Mouse (Mus musculus) forebrain, embryonic 14.5 days (tissue): Measurements from ENCODE around the gene Gpsm3. TPM values are rescaled to one million over a fixed set of nuclear protein-coding genes. Genes with fewer than 3 reads are reported as not detected.
"Not testable (repeated sequence)": the region's sequence is repeated elsewhere in the genome, so short reads cannot be mapped to it uniquely, and the experiment has no call there.

Experiments used
- ATAC-seq: fragments of 200-750 bp; cut with Nextera tagmentation; 2 replicates; pipeline ENCODE4 v1.8.0; 2017; ENCODE audit warnings: mild to moderate bottlenecking, moderate library complexity
- DNase-seq: peaks from one replicate; pipeline ENCODE4 v3.0.0-alpha.2; 2015; ENCODE audit warnings: low spot score
- H3K27ac ChIP-seq: fragments of 300-500 bp; sonication (generic); 2 replicates; pipeline ENCODE4 v1.5.1; 2014; ENCODE audit warnings: low read depth, mild to moderate bottlenecking, control low read depth, low read length, moderate library complexity
- H3K27me3 ChIP-seq: fragments of 300-500 bp; sonication (generic); replicated peaks from 2 replicates; pipeline ENCODE4 v1.6.1; 2014; ENCODE audit warnings: low read length, control low read depth, mixed read lengths; ENCODE audit not compliant: control insufficient read depth, insufficient read depth
- H3K36me3 ChIP-seq: fragments of 300-500 bp; sonication (generic); 2 replicates; pipeline ENCODE4 v1.6.1; 2014; ENCODE audit warnings: low read length, control low read depth; ENCODE audit not compliant: control insufficient read depth, insufficient read depth
- H3K4me1 ChIP-seq: fragments of 300-500 bp; sonication (generic); 2 replicates; pipeline ENCODE4 v1.6.1; 2014; ENCODE audit warnings: antibody characterized with exemption, low read length, control low read depth; ENCODE audit not compliant: control insufficient read depth, insufficient read depth
- H3K4me2 ChIP-seq: fragments of 300-500 bp; sonication (generic); 2 replicates; pipeline ENCODE4 v1.6.1; 2014; ENCODE audit warnings: mild to moderate bottlenecking, control low read depth, low read length
- H3K4me3 ChIP-seq: fragments of 300-500 bp; sonication (generic); 2 replicates; pipeline ENCODE4 v1.5.1; 2014; ENCODE audit warnings: low read depth, low read length, control low read depth
- H3K9ac ChIP-seq: fragments of 300-500 bp; sonication (generic); 2 replicates; pipeline ENCODE4 v1.6.1; 2014; ENCODE audit warnings: mild to moderate bottlenecking, low read length, control low read depth, moderate library complexity
- H3K9me3 ChIP-seq: fragments of 300-500 bp; sonication (generic); replicated peaks from 2 replicates; pipeline ENCODE4 v1.6.1; 2016; ENCODE audit warnings: low read length, control low read depth, mixed read lengths; ENCODE audit not compliant: control insufficient read depth
- WGBS: fragments of 180-500 bp; shearing (Covaris S2); extraction: QIAGEN DNeasy Blood & Tissue Kit; methylation state at CpG from one replicate; pipeline ENCODE4 v1.1.7; 2014; 5-methylcytosine and 5-hydroxymethylcytosine counted together
- polyA plus RNA-seq: library from polyadenylated mRNA; unstranded; fragments of >200 nt; fragmentation: Nextera tagmentation; extraction: Ambion mirVana; gene quantifications from 2 replicates; pipeline ENCODE4 v1.2.1, GENCODE M21; 2014

The Gpsm3 gene
- 3.7 and 4.5 TPM in 2 replicates for polyA plus RNA-seq

DNA sequence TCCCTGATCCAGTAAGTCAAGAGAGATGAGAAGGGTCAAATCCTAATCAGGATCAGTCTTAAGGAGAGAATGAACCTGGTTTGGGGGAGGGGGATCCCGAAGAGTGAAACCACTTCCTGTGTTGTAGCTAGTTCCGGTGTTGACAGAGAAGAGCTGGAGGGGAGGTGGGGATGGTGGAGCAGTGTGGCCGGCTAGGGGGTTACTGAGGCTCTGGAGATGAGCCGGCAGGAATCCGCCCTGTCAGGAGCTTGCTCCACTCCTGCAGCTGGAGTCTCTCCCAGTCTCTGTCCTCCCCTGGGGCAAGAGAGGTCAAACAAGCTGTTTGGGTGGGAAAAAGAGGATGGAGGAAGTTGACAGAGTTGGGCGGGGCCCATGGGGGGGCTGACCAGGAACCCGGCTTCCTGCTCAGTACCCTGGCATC lies at the start of gene Gpsm3:
TSS of gene Gpsm3 (plus strand) at position 126 of the 421 bp plus-strand sequence.
- no peak within 1 kb of the TSS for H3K4me3 ChIP-seq
- H3K4me2 ChIP-seq = peak within 1 kb of the TSS; percentile 84; the same call in 1 of the 2 replicates
- peak within 1 kb of the TSS; percentile 98 for H3K27ac ChIP-seq
- no peak within 1 kb of the TSS for H3K9ac ChIP-seq
- DNase-seq (no peak), ATAC-seq (no peak)
- H3K27me3 ChIP-seq = no peaks in the 10 kb centered on the region
- no peaks in the 10 kb centered on the region for H3K9me3 ChIP-seq
- 55% methylated on average over 7 of the region's 7 CpGs for WGBS
- peaks cover 31% of the 10 kb centered on the region for H3K4me1 ChIP-seq
- peaks cover 8% of the 10 kb centered on the region; the same call in 1 of the 2 replicates for H3K36me3 ChIP-seq

DNA sequence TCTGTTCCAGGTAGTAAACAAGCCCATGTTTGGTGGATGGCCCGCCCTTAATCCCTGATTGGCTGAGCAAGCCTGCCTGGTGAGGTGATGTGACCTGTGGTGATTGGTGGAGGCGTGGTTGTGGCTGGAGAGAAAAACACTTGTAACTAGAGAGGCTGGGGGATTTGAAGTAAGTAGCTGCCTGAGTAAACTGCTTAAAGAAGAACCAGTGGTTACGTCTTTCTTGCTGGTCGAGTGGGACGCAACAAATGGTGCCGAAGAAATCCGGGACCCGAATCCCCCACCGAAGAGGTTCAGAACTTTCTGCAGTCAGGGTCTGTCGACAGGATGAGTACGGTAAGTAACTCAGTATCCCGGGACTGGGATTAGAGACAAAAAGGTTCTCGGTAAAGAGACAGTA lies 46.0 kb upstream of the Gpsm3 start:
- H3K4me1 ChIP-seq, H3K27me3 ChIP-seq, H3K36me3 ChIP-seq, H3K9ac ChIP-seq, ATAC-seq, H3K27ac ChIP-seq, H3K4me3 ChIP-seq, H3K4me2 ChIP-seq, H3K9me3 ChIP-seq, DNase-seq: not testable (repeated sequence)
- whole genome bisulfite sequencing = 93% methylated on average over 12 of the region's 13 CpGs

DNA sequence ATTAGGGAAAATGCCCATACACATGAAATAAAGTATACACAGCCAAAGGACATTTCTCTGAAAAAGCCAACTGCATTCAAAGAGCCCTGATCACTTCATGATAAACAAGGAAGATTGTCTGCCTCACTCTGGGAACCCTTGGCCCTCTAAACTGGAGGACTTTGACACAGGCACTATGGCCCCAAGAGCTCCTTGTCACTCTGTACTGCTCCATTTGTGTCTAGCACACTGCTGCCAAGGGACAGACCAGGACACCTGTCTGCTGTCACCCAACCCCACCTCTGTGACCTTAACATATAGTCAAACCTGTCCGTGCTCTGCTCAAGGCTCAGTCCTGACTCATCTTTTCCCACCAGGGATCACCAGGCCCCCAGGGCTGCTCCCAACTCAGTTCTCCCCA lies 42.8 kb upstream of the Gpsm3 start:
- Histone ChIP-seq H3K4me3 (no peak overlapping the region), H3K27me3 (no peaks in the 10 kb centered on the region), H3K4me2 (no peak overlapping the region), H3K27ac (no peak overlapping the region), H3K36me3 (no peaks in the 10 kb centered on the region), H3K9ac (no peak overlapping the region), H3K4me1 (no peaks in the 10 kb centered on the region), H3K9me3 (no peaks in the 10 kb centered on the region)
- 100% methylated on average over 1 of the region's 1 CpGs for WGBS
- DNase-seq (no peak), ATAC-seq (no peak)

- no peak overlapping the region for H3K4me3 ChIP-seq
- ATAC-seq = no peak
- WGBS = 96% methylated on average over 4 of the region's 4 CpGs
Observed at GRCm38 (mm10) chr17:34547601-34548000, 42.0 kb upstream of the Gpsm3 start.

DNA sequence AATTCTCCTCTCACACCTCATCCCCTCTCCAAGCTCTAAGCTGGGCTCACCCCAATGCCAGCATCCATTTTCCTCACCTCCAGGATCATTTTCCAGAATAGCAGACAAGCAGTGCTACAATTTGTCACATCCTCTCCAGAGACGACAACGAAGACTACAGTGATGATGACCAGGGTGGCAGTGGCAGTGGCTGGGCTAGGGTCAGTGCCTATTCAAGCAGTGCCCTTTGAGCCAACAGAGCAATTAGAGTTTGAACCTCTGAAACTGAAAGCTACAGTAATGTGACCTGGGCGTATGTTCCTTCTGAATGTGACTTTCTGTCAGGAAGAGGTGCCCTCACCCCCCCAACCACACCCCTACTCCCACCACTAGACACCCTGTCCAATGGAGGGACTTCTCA lies 40.5 kb upstream of the Gpsm3 start:
- WGBS = 87% methylated on average over 3 of the region's 3 CpGs
- no peaks in the 10 kb centered on the region for H3K9me3 ChIP-seq
- H3K4me1 ChIP-seq = no peaks in the 10 kb centered on the region
- no peak overlapping the region for H3K4me3 ChIP-seq
- no peak overlapping the region for H3K4me2 ChIP-seq
- no peak for DNase-seq
- H3K27me3 ChIP-seq = no peaks in the 10 kb centered on the region
- H3K36me3 ChIP-seq = no peaks in the 10 kb centered on the region
- ATAC-seq = no peak
- H3K27ac ChIP-seq = no peak overlapping the region
- no peak overlapping the region for H3K9ac ChIP-seq

More at GRCm38 (mm10) chr17:34547601-34548000, 42.0 kb upstream of the Gpsm3 start:
- Histone ChIP-seq H3K9me3 (no peaks in the 10 kb centered on the region), H3K4me1 (no peaks in the 10 kb centered on the region), H3K9ac (no peak overlapping the region), H3K27ac (no peak overlapping the region), H3K4me2 (no peak overlapping the region), H3K27me3 (no peaks in the 10 kb centered on the region), H3K36me3 (no peaks in the 10 kb centered on the region)
- DNase-seq = no peak

GRCm38 (mm10) chr17:34549843-34550242 lies 39.8 kb upstream of the Gpsm3 start:
- no peak overlapping the region for H3K4me2 ChIP-seq
- DNase-seq (no peak), ATAC-seq (no peak)
- H3K27ac ChIP-seq = no peak overlapping the region
- H3K9ac ChIP-seq = no peak overlapping the region
- no peaks in the 10 kb centered on the region for H3K4me1 ChIP-seq
- 75% methylated on average over 2 of the region's 2 CpGs for WGBS
- H3K36me3 ChIP-seq = no peaks in the 10 kb centered on the region
- H3K4me3 ChIP-seq = no peak overlapping the region
- H3K9me3 ChIP-seq = no peaks in the 10 kb centered on the region
- no peaks in the 10 kb centered on the region for H3K27me3 ChIP-seq

DNA sequence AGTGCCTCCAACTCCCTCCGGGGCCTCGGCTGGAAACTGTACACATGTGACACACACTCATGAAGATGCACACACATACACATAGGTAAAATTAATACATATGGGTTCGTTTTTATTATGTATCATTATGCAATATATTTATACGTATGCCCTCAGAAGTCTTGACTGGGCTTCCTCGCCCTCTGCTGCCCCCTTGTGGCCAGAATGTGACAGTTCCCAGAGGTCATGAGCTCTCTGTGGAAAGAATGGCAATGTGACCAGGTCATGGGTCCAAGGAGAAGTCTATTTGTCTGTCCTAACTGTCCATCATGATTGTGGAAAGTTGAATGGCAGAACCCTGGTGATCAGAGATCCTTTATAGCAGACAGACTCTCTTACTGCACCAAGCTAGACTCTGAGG lies 34.1 kb upstream of the Gpsm3 start:
- H3K4me1 ChIP-seq = no peaks in the 10 kb centered on the region

DNA sequence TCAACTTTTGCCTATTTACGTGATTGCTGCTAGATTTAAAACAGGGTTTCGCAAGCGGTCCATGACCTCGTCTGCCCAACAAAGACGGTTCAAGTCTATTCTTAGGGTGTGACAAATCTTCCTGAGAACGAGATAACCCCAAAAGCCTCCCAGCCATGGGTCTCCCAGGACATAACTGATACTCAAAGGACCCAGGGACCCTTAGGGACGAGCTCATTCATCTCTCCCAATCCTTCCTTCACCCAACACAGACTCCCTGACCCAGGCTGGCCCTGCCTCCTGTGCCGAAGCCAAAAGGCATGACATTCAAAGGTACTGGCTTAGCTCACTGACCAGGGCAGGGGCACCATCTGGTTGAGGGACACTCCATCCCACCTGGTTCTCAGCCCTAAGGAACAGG lies 33.2 kb upstream of the Gpsm3 start:
- no peak for DNase-seq
- no peak overlapping the region for H3K27ac ChIP-seq
- WGBS = 84% methylated on average over 8 of the region's 8 CpGs
- H3K4me3 ChIP-seq = no peak overlapping the region
- no peak for ATAC-seq
- no peaks in the 10 kb centered on the region for H3K27me3 ChIP-seq
- no peak overlapping the region for H3K9ac ChIP-seq
- H3K4me1 ChIP-seq = no peaks in the 10 kb centered on the region
- no peaks in the 10 kb centered on the region for H3K36me3 ChIP-seq
- H3K4me2 ChIP-seq = no peak overlapping the region
- no peaks in the 10 kb centered on the region for H3K9me3 ChIP-seq

More for the DNA sequence above, 34.1 kb upstream of the Gpsm3 start:
- Histone ChIP-seq H3K27ac (no peak overlapping the region), H3K36me3 (no peaks in the 10 kb centered on the region), H3K27me3 (no peaks in the 10 kb centered on the region), H3K4me2 (no peak overlapping the region), H3K9ac (no peak overlapping the region), H3K9me3 (no peaks in the 10 kb centered on the region), H3K4me3 (no peak overlapping the region)
- 21% methylated on average over 5 of the region's 5 CpGs for WGBS
- DNase-seq (peak; percentile 63), ATAC-seq (no peak)

DNA sequence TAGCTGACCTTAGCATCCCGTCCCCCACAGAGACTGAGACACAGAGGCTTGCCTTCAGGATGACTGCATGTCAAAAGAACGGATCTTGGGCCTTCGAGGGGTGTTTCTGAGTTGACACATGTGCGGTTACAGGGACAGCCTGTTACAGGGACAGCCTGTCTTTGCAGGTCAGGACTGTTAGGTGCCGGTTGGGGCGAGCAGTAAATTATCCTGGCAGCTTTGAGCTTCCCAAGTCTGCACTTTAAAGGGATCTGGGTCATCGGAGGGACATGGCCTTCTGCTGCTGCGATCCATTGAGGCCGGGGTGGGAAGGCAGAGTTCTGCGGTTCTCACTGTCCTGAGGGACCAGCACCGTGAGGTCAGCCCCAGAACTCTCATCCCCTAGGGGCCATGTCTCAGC lies 32.2 kb upstream of the Gpsm3 start:
- Histone ChIP-seq H3K36me3 (no peaks in the 10 kb centered on the region), H3K27me3 (no peaks in the 10 kb centered on the region), H3K4me3 (no peak overlapping the region), H3K27ac (no peak overlapping the region), H3K9ac (no peak overlapping the region), H3K4me1 (no peaks in the 10 kb centered on the region), H3K9me3 (no peaks in the 10 kb centered on the region), H3K4me2 (no peak overlapping the region)
- WGBS = 81% methylated on average over 11 of the region's 11 CpGs
- ATAC-seq (no peak), DNase-seq (no peak)
